Mouse (Mus musculus) heart, embryonic 16.5 days (tissue): ENCODE measurements around the gene Syngr1. TPM values are rescaled to one million over a fixed set of nuclear protein-coding genes. Genes with fewer than 3 reads are reported as not detected.

Experiments
- ATAC-seq: fragments of 200-750 bp; cut with Nextera tagmentation; replicated peaks from 2 replicates; pipeline ENCODE4 v1.8.0; 2017; ENCODE audit warnings: moderate number of reproducible peaks; ENCODE audit not compliant: insufficient read depth, low FRiP score; ENCODE audit errors: extremely low read depth
- H3K27ac ChIP-seq: fragments of 300-500 bp; sonication (generic); 2 replicates; pipeline ENCODE4 v1.5.1; 2014; ENCODE audit warnings: mild to moderate bottlenecking, low read length, control low read depth, moderate library complexity
- H3K27me3 ChIP-seq: fragments of 300-500 bp; sonication (generic); 2 replicates; pipeline ENCODE4 v1.6.1; 2014; ENCODE audit warnings: low read length, mixed read lengths; ENCODE audit not compliant: control insufficient read depth, insufficient read depth
- H3K36me3 ChIP-seq: fragments of 300-500 bp; sonication (generic); 2 replicates; pipeline ENCODE4 v1.6.1; 2014; ENCODE audit not compliant: control insufficient read depth, insufficient read depth
- H3K4me1 ChIP-seq: fragments of 300-500 bp; sonication (generic); 2 replicates; pipeline ENCODE4 v1.6.1; 2014; ENCODE audit warnings: low read length, mixed read lengths; ENCODE audit not compliant: control insufficient read depth, insufficient read depth
- H3K4me2 ChIP-seq: fragments of 300-500 bp; sonication (generic); 2 replicates; pipeline ENCODE4 v1.6.1; 2014; ENCODE audit warnings: low read depth, mild to moderate bottlenecking, control low read depth, low read length
- H3K4me3 ChIP-seq: fragments of 300-500 bp; sonication (generic); 2 replicates; pipeline ENCODE4 v1.5.1; 2014; ENCODE audit warnings: mild to moderate bottlenecking, control low read depth, low read length
- H3K9ac ChIP-seq: fragments of 300-500 bp; sonication (generic); 2 replicates; pipeline ENCODE4 v1.6.1; 2014; ENCODE audit warnings: low read length, control low read depth
- H3K9me3 ChIP-seq: fragments of 300-500 bp; sonication (generic); replicated peaks from 2 replicates; pipeline ENCODE4 v1.6.1; 2016; ENCODE audit warnings: low read length; ENCODE audit not compliant: control insufficient read depth
- WGBS: fragments of 180-500 bp; shearing (Covaris S2); extraction: QIAGEN DNeasy Blood & Tissue Kit; methylation state at CpG from one replicate; pipeline ENCODE4 v1.1.7; 2014; 5-methylcytosine and 5-hydroxymethylcytosine counted together
- polyA plus RNA-seq: library from polyadenylated mRNA; unstranded; fragments of >200 nt; fragmentation: Nextera tagmentation; extraction: Ambion mirVana; gene quantifications from 2 replicates; pipeline ENCODE4 v1.2.1, GENCODE M21; 2015

Syngr1 gene
- polyA plus RNA-seq, 1 experiment from 2014 or later: 61.2 TPM

DNA sequence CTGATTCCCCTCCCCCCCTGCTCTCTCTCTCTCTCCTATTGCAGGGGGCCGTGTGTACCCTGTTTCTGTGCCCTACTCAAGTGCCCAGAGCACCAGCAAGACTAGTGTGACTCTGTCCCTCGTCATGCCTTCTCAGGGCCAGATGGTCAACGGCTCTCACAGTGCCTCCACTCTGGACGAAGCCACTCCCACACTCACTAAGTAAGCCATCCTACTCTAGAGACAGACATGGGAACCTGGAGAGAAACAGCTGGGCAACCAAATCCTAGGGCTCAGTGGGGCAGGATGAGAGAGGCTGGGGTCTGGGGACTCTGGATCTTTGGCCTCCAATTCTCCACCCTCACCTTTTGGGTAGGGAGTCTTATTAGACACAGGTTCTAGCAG is 67.6 kb downstream of the Syngr1 start:
- 43% methylated on average over 4 of the region's 4 CpGs for WGBS
- ATAC-seq: no peak
- Histone ChIP-seq H3K9ac (no peak overlapping the region), H3K4me2 (no peak overlapping the region), H3K36me3 (peaks cover 64% of the 10 kb centered on the region), H3K27me3 (no peaks in the 10 kb centered on the region), H3K4me1 (peaks cover 7% of the 10 kb centered on the region; the same call in 1 of the 2 replicates), H3K27ac (peak overlapping the region; percentile 2; the same call in 1 of the 2 replicates), H3K9me3 (no peaks in the 10 kb centered on the region), H3K4me3 (no peak overlapping the region)

DNA sequence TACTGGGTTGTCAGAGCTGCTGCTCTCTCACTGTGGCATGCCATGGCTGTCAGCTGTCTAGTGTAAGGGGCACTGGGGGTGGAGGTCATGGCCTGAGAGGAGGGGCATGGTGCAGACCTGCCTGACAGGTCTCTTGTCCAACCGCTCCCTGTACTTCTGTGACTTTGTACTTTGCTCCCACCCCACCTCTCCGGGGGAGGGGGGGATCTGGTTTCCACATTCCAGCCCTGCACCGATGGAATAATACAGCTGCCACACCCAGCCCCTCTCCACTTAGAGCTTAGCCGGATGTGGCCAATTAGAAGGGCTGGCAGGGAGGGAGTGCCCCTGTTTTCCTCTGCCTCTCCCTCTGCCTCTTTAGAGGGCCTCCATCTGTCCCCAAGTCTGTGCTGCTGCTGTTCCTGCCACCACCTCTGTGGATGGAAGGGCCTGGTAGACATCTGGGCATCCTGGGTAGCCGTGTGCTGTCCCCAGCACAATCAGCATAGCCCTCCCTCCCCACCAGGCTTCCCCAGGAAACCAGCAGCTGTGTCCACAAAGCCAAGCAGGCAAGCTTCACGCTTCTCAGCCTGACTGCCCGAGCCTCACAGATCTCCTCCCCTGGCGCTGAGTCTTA is 68.3 kb downstream of the Syngr1 start:
- H3K27ac ChIP-seq: peak overlapping the region; percentile 41
- H3K9me3 ChIP-seq: no peaks in the 10 kb centered on the region
- H3K4me3 ChIP-seq: no peak overlapping the region
- H3K27me3 ChIP-seq: no peaks in the 10 kb centered on the region
- H3K36me3 ChIP-seq: peaks cover 59% of the 10 kb centered on the region
- no peak overlapping the region for H3K9ac ChIP-seq
- WGBS: 36% methylated on average over 8 of the region's 8 CpGs
- H3K4me2 ChIP-seq: no peak overlapping the region
- ATAC-seq: 0 out of 2 replicates have a peak, but pooled peaks have one; percentile 14
- H3K4me1 ChIP-seq: peaks cover 7% of the 10 kb centered on the region; the same call in 1 of the 2 replicates

- Histone ChIP-seq H3K4me2 (no peak overlapping the region), H3K9me3 (no peaks in the 10 kb centered on the region), H3K27ac (peak overlapping the region; percentile 41), H3K9ac (no peak overlapping the region), H3K27me3 (no peaks in the 10 kb centered on the region), H3K36me3 (peaks cover 52% of the 10 kb centered on the region), H3K4me1 (peaks cover 7% of the 10 kb centered on the region; the same call in 1 of the 2 replicates), H3K4me3 (no peak overlapping the region)
- no peak for ATAC-seq
- 89% methylated on average over 13 of the region's 13 CpGs for WGBS
These were observed 69.1 kb downstream of the Syngr1 start for GRCm38 (mm10) chr15:80160223-80160622.

DNA sequence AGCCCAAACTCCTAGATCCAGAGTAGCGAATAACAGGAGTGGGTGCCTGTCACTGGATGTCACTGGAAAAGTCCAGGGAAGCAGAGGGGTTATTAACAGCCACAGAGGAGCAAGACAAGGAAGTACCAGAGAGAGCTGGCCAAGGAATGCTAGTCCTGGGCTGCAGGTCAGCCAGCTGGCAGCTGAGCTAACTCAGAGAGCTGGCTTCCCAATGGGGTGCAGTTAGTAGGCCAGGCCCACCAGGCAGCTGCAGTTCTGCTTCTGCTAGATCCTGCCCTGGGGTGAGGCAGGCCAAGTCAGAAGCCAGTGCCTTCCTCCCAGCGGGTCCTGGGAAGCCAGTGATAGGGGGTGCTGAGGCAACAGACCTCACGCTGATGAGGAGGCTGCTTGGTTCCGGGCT is 69.6 kb downstream of the Syngr1 start:
- Histone ChIP-seq H3K27ac (no peak overlapping the region), H3K36me3 (peaks cover 49% of the 10 kb centered on the region), H3K27me3 (no peaks in the 10 kb centered on the region), H3K9ac (no peak overlapping the region), H3K4me2 (no peak overlapping the region), H3K4me3 (no peak overlapping the region), H3K4me1 (peaks cover 7% of the 10 kb centered on the region; the same call in 1 of the 2 replicates), H3K9me3 (no peaks in the 10 kb centered on the region)
- 89% methylated on average over 4 of the region's 4 CpGs for WGBS
- no peak for ATAC-seq

GRCm38 (mm10) chr15:80161199-80161598 is 70.1 kb downstream of the Syngr1 start:
- Histone ChIP-seq H3K27ac (no peak overlapping the region), H3K4me2 (no peak overlapping the region), H3K27me3 (no peaks in the 10 kb centered on the region), H3K4me3 (no peak overlapping the region), H3K9ac (no peak overlapping the region), H3K4me1 (peaks cover 7% of the 10 kb centered on the region; the same call in 1 of the 2 replicates), H3K36me3 (peaks cover 49% of the 10 kb centered on the region), H3K9me3 (no peaks in the 10 kb centered on the region)
- WGBS: 86% methylated on average over 3 of the region's 3 CpGs
- ATAC-seq: no peak

- Histone ChIP-seq H3K9me3 (no peaks in the 10 kb centered on the region), H3K27me3 (no peaks in the 10 kb centered on the region), H3K4me1 (peaks cover 7% of the 10 kb centered on the region; the same call in 1 of the 2 replicates), H3K4me2 (no peak overlapping the region), H3K9ac (no peak overlapping the region), H3K36me3 (peaks cover 44% of the 10 kb centered on the region), H3K4me3 (no peak overlapping the region), H3K27ac (no peak overlapping the region)
- ATAC-seq: no peak
- WGBS: 80% methylated on average over 4 of the region's 4 CpGs
These were observed 71.3 kb downstream of the Syngr1 start for GRCm38 (mm10) chr15:80162401-80162964.

DNA sequence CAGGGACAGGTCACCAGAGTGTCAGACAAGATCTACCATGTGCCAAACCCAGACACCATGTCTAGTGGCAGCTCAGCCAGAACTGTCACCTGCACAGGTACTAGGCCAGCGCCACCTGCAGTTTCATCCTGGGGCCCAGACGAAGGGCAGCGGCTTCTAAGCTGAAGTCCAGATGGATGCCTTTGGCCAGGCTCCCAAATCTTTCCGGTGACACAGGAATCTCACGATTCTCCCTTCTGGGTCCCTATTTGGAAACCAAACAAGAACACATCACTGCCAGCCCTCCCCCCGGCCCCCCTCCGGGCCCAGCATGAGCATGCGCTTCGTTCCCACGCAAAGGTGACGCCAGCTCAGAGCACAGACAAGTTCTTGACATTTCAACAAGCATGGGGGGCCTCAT is 72.1 kb downstream of the Syngr1 start:
- Histone ChIP-seq H3K9ac (no peak overlapping the region), H3K27ac (0 out of 2 replicates have a peak overlapping the region, but pooled peaks have one; percentile 7), H3K4me2 (no peak overlapping the region), H3K9me3 (no peaks in the 10 kb centered on the region), H3K4me3 (no peak overlapping the region), H3K27me3 (no peaks in the 10 kb centered on the region), H3K36me3 (peaks cover 36% of the 10 kb centered on the region), H3K4me1 (peaks cover 7% of the 10 kb centered on the region; the same call in 1 of the 2 replicates)
- 69% methylated on average over 11 of the region's 11 CpGs for whole genome bisulfite sequencing
- ATAC-seq: no peak

DNA sequence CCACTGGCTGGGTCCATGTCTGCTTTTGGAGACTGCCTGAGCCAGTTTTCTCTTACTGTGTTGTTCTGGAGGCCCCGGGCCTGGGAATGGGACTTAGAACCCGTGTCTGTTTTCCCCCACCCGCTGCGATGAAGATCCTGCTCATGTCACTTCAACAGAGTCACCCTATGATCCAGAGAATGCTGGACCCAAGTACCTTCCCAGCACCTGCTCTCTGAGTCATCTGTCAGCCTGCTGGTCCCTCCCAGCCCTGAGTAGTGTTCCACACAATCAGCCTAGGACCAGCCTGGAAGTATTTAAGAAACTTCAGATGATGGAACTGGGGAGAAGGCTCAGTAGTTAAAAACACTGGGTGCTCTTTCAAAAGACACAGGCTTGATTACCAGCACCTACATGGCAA is 72.6 kb downstream of the Syngr1 start:
- ATAC-seq: no peak
- Histone ChIP-seq H3K36me3 (peaks cover 31% of the 10 kb centered on the region), H3K4me1 (peaks cover 6% of the 10 kb centered on the region; the same call in 1 of the 2 replicates), H3K9ac (no peak overlapping the region), H3K4me2 (no peak overlapping the region), H3K4me3 (no peak overlapping the region), H3K9me3 (no peaks in the 10 kb centered on the region), H3K27ac (0 out of 2 replicates have a peak overlapping the region, but pooled peaks have one; percentile 7), H3K27me3 (no peaks in the 10 kb centered on the region)
- WGBS: 86% methylated on average over 4 of the region's 4 CpGs

- Histone ChIP-seq H3K27me3 (no peaks in the 10 kb centered on the region; the same call in 1 of the 2 replicates), H3K27ac (no peak overlapping the region), H3K9ac (no peak overlapping the region), H3K4me3 (no peak overlapping the region), H3K4me2 (no peak overlapping the region), H3K4me1 (peaks cover 4% of the 10 kb centered on the region; the same call in 1 of the 2 replicates), H3K36me3 (peaks cover 18% of the 10 kb centered on the region), H3K9me3 (no peaks in the 10 kb centered on the region)
- 42% methylated on average over 5 of the region's 5 CpGs for WGBS
- ATAC-seq: no peak
These were observed 74.3 kb downstream of the Syngr1 start for GRCm38 (mm10) chr15:80165396-80165795.
